Mouse (Mus musculus) bone marrow macrophage, adult 2 months (primary cell): ENCODE measurements around the gene Anapc1. TPM values are rescaled to one million over a fixed set of nuclear protein-coding genes. Genes with fewer than 3 reads are reported as not detected.

Experiments
- H3K27ac ChIP-seq: 2 replicates; pipeline ENCODE4 v1.5.1; 2012; ENCODE audit warnings: low read depth, low read length; ENCODE audit not compliant: insufficient read depth
- H3K4me1 ChIP-seq: 2 replicates; pipeline ENCODE4 v1.6.1; 2012; ENCODE audit warnings: low read length; ENCODE audit not compliant: control insufficient read depth, insufficient read depth
- H3K4me3 ChIP-seq: 2 replicates; pipeline ENCODE4 v1.5.1; 2012; ENCODE audit warnings: mild to moderate bottlenecking, low read length, moderate library complexity; ENCODE audit not compliant: insufficient read depth
- CTCF ChIP-seq: IDR thresholded peaks from 2 replicates; pipeline ENCODE4 v1.5.1; 2012; ENCODE audit warnings: low read depth, mild to moderate bottlenecking, low read length, moderate library complexity
- POLR2A ChIP-seq: IDR thresholded peaks from 2 replicates; pipeline ENCODE4 v1.6.1; 2012; ENCODE audit warnings: mild to moderate bottlenecking, low read depth, low read length, borderline replicate concordance
- polyA plus RNA-seq: library from polyadenylated mRNA; stranded (reverse); fragments of >200 nt; gene quantifications from 2 replicates; pipeline ENCODE4 v1.2.4, GENCODE M21; 2012; ENCODE audit not compliant: missing spikeins, insufficient read depth, insufficient read length

Gene Anapc1
- polyA plus RNA-seq, 1 experiment, result 61.1 TPM

DNA sequence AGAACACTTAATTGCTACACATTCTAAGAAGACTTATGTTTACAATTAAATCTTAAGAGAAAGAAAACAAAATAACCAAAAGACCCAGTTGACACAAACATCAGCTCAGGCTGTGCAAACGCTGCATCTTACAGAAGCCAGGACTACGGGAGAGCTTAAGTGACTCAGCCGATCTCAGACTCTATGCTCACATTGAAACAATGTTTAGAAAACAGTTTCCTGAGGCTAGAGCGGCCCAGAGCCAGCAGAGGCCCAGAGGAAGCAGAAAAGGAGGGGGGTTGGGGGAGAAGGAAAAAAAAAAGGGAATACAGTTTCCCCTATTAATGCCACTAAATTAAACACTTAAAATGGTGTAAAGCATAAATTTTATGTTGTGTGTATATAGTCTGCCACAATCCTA lies 6.5 kb downstream of the Anapc1 start:
- no peak for TF ChIP-seq CTCF
- TF ChIP-seq POLR2A, result no peak
- no peak overlapping the region for H3K27ac ChIP-seq
- no peak overlapping the region for H3K4me3 ChIP-seq
- no peaks in the 10 kb centered on the region for H3K4me1 ChIP-seq

DNA sequence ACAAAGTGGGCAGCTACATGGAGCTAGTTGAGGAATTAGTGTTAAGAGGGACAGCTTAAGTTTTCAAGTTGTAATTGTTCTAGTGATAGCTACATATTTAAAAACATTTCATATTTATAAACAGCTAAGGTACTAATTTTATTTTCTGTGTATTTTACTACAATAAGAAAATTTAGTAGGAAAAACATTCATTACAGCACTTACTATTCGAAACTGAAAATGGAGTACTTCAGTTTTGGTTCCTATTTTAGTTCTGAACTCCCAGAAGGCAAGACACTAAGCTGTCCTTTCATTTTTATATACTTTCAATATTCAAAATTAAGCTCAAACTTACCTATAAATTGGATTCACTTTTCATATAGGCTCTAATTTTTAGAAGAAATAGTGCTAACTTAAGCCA lies 66.6 kb downstream of the Anapc1 start:
- H3K4me3 ChIP-seq, result no peak overlapping the region
- TF ChIP-seq CTCF (no peak), POLR2A (no peak)
- peaks cover 6% of the 10 kb centered on the region for H3K4me1 ChIP-seq
- no peak overlapping the region for H3K27ac ChIP-seq

DNA sequence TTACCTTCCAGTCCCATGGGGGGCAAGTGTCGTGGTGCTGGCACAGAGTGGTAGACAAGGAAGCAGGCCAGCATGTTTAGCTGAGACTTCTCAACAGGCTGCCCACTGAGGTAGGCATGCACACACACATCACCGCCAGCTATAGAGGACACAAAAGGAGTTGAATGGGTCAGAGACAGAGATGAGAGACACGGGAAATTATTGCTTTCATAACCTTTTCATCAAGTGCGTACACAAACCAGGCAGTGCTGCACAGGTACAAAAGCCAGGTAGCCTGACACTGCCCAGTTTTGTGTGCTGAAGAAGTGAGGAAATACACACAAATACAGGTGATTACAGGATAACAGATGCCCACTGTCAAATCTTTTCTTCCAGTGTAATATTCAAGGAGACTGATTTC lies 71.8 kb downstream of the Anapc1 start:
- TF ChIP-seq CTCF (no peak), POLR2A (no peak)
- Histone ChIP-seq H3K4me1 (peaks cover 11% of the 10 kb centered on the region), H3K4me3 (no peak overlapping the region), H3K27ac (no peak overlapping the region)

DNA sequence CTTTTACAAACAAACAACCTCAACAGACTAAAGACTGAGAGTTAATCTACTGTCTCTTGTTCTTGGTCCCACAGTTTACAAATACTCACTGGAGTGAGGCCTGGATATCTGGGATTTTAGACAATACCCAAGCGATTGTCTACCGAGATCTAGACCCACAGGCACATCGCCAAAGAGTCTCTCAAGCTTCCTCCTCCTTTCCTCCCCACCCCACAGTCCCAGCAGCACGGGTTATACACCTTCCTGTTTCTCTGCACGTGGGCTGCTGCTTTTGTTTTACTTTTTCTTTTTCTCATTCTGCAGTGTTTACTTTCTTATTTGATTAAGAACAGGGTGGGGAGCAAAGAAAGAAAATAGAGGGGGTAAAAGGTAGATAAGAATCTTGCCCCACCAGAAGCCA lies 73.8 kb downstream of the Anapc1 start:
- no peak for TF ChIP-seq POLR2A
- no peak for TF ChIP-seq CTCF
- H3K4me3 ChIP-seq, result no peak overlapping the region
- peaks cover 5% of the 10 kb centered on the region for H3K4me1 ChIP-seq
- no peak overlapping the region for H3K27ac ChIP-seq

DNA sequence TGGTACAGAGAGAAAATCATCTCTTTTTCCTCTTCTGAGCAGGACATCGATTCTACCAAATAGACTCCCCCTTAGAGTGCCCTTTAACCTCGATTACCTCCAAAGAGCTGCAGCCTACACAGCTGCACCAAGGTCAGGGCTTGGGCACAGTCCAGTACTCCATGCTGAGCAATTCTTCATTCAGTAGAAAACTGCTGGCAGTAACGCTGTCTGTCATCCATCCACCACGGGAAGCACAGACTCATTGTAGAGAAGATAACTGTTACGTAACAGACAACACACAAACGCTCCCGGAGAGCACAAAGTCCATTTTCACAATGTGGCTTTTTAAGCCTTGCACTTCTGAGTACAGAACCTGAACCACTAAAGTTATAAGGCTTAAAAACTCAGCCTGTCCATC lies 74.9 kb downstream of the Anapc1 start:
- Histone ChIP-seq H3K4me3 (no peak overlapping the region), H3K4me1 (peaks cover 5% of the 10 kb centered on the region), H3K27ac (no peak overlapping the region)
- no peak for TF ChIP-seq POLR2A
- no peak for TF ChIP-seq CTCF

DNA sequence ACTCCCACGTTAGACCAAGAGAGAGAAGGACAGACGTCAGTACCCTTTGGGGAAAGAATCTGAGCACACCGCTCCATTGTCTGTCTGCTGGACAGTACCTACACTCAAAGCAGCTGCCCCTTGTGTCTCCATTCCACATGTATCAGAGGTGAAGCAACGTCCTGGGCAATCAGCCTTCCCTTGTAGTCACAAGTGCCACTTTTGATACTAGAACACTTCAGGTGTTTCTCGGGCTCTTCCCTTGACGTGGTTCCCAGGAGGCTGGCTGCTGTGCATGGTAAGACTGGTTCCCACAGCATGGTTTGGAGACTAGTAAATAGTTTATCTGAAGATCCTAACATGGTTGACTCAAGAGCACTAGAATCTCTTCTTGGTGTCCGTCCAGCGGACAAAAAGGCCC lies 76.0 kb downstream of the Anapc1 start:
- Histone ChIP-seq H3K4me3 (no peak overlapping the region), H3K27ac (no peak overlapping the region), H3K4me1 (peaks cover 5% of the 10 kb centered on the region)
- no peak for TF ChIP-seq CTCF
- no peak for TF ChIP-seq POLR2A

DNA sequence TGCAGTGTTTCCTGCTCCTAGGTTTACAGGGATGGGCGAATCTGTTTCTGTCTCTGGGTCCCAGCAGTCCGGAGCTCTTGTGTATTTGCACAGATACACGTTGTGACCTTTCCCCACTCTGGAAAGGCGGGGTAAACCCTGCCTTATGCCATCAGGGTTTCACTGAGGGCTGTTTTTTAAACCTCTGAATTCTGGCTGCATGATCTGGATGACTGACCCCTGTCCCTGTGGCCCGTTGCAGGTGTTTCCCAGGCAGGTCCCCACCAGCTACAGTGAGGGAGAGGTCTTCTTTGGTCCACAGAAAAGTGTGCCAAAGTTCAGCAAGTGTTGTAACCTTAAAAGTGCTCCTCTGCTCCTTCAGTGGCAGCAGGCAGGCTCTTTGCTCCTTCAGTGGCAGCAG lies 77.9 kb downstream of the Anapc1 start:
- Histone ChIP-seq H3K27ac (no peak overlapping the region), H3K4me3 (no peak overlapping the region), H3K4me1 (peaks cover 5% of the 10 kb centered on the region)
- no peak for TF ChIP-seq CTCF
- TF ChIP-seq POLR2A, result no peak

DNA sequence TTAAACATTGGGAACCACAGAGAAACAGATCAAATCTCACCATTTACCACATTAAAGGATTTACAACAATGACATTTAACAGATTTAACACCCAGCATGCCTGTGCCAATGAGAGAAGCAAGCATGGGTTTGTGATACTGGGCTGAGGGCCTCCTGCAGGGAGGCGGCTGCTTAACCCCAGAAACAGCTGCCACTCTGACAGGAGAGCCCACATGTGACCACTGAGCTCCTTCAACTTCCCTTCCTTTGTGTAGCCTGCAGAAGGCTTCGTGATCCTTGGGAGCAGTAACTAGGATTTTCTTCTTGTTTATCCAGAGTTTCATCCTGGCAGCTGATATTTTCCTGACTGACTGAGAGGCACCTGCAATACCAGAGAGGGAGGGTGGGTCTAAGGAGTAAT lies 85.7 kb downstream of the Anapc1 start:
- H3K27ac ChIP-seq, result no peak overlapping the region
- H3K4me1 ChIP-seq, result no peaks in the 10 kb centered on the region
- TF ChIP-seq POLR2A (no peak), CTCF (no peak)
- H3K4me3 ChIP-seq, result no peak overlapping the region

DNA sequence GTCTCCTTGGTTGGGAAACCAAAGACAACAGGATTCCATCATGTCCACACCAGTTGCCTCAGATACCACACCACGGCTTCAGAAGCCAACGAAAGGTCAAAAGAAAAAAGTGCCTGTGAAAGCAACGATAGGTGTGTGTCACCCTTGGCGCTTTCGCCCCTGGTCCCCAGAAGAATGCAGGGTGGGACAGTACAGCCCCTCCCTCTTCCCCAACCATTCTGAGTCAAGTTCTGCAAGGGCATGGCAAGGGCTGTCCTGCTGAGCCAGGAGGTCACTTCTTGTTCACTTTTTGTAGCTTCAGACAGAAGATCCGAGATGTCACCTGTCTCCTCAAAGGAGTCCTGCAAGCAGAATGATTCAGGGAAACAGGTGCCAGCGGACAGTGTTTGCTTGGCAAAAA lies 94.9 kb downstream of the Anapc1 start:
- Histone ChIP-seq H3K4me3 (no peak overlapping the region), H3K4me1 (no peaks in the 10 kb centered on the region), H3K27ac (no peak overlapping the region)
- no peak for TF ChIP-seq CTCF
- TF ChIP-seq POLR2A, result no peak

DNA sequence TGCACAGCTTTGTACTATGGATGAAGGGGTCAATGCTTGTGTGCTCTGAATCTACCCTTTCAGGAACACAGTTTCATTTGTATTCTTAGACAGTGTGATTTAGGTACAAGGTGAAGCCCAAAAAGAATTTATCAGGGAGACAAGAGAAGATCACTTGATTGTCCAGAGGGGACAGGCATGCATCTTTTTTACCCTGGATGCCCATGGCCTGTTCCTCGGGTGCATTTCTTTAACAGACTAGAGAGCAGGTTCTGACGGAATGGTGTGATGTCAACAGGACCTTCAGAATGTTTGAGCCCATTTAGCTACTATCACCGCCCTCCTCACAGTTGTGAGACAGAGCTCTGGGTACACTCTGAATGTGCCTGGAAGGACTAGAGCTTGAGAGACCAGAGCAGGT lies 96.3 kb downstream of the Anapc1 start, which contains the start of gene Spdye4c:
TSS of gene Spdye4c (plus strand) at position 301 of the 400 bp plus-strand sequence.
- Histone ChIP-seq H3K27ac (no peak within 1 kb of the TSS), H3K4me1 (no peaks in the 10 kb centered on the region), H3K4me3 (no peak within 1 kb of the TSS)
- TF ChIP-seq POLR2A (no peak), CTCF (no peak)

DNA sequence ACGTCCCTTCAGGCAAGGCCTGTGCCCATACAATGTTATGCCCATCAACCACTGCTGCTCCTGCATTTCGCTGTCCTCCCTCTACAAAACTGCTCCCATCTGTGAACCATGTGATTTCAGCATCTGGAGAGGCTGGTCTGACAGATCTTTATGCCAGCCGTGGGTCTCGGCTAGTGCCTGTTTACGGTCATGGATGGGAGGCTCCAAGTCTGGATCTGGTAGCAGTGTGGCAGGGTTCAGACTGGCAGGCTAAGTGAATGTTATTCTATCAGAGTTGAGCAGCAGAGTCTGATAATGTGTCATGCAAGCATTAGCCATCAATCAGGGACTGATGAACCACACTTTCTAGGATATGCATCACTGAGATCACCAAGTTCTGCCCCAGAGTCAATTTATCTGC lies 104.3 kb downstream of the Anapc1 start:
- Histone ChIP-seq H3K27ac (no peak overlapping the region), H3K4me3 (no peak overlapping the region), H3K4me1 (no peaks in the 10 kb centered on the region)
- TF ChIP-seq CTCF (no peak), POLR2A (no peak)
